Mouse (Mus musculus) erythroid progenitor cell, adult 5-6 weeks (primary cell): ENCODE results near the gene Phlda3. TPM values are rescaled to one million over a fixed set of nuclear protein-coding genes. Genes with fewer than 3 reads are reported as not detected.
A peak's percentile ranks its signal among the peaks of the same experiment; 100 is the strongest.

ENCODE experiments used
- ATAC-seq: replicated peaks from 2 replicates; pipeline ENCODE4 v1.8.0; 2016; ENCODE audit warnings: moderate number of reproducible peaks, mild to moderate bottlenecking, moderate TSS enrichment, inconsistent platforms; ENCODE audit not compliant: poor library complexity, low FRiP score, severe bottlenecking
- total RNA-seq, 2 experiments: library from RNA; stranded (forward) in 1 of 2; stranded (reverse) in 1 of 2; fragments of 150-400 nt in 1 of 2; fragments of 186-747, 209-891 nt in 1 of 2; gene quantifications; 2 replicates each; pipeline versions ENCODE4 v1.2.3 to v1.2.4; 2015 to 2017; ENCODE audit warnings: low replicate concordance in 2 of 2

Phlda3 gene
- total RNA-seq, 2 experiments from 2014 or later: not detected

GRCm38 (mm10) chr1:135755913-135756312 is 10.0 kb upstream of the Phlda3 start:
- no peak for ATAC-seq

GRCm38 (mm10) chr1:135757287-135757686 is 8.6 kb upstream of the Phlda3 start:
- ATAC-seq: no peak

GRCm38 (mm10) chr1:135759685-135760084 is 6.2 kb upstream of the Phlda3 start:
- ATAC-seq: no peak

- no peak for ATAC-seq
Measured at GRCm38 (mm10) chr1:135760216-135760615, 5.7 kb upstream of the Phlda3 start.

- ATAC-seq: no peak
Measured at GRCm38 (mm10) chr1:135761728-135762127, 4.2 kb upstream of the Phlda3 start.

GRCm38 (mm10) chr1:135763503-135764205 is 2.3 kb upstream of the Phlda3 start:
- ATAC-seq: no peak

- no peak for ATAC-seq
Measured at GRCm38 (mm10) chr1:135764206-135764528, 1.8 kb upstream of the Phlda3 start.

GRCm38 (mm10) chr1:135766592-135767306 is 830 bp downstream of the Phlda3 start:
- no peak for ATAC-seq

GRCm38 (mm10) chr1:135767324-135767890 is 1.5 kb downstream of the Phlda3 start:
- ATAC-seq: no peak

- ATAC-seq: no peak
Measured at GRCm38 (mm10) chr1:135768400-135768799, 2.5 kb downstream of the Phlda3 start.

GRCm38 (mm10) chr1:135770237-135770636 is 4.3 kb downstream of the Phlda3 start:
- no peak for ATAC-seq

GRCm38 (mm10) chr1:135770896-135771572 is 5.1 kb downstream of the Phlda3 start:
- no peak for ATAC-seq

GRCm38 (mm10) chr1:135771573-135771970 is 5.7 kb downstream of the Phlda3 start:
- ATAC-seq: no peak

GRCm38 (mm10) chr1:135776596-135776995 is 10.7 kb downstream of the Phlda3 start:
- ATAC-seq: no peak

GRCm38 (mm10) chr1:135777046-135777445 is 11.1 kb downstream of the Phlda3 start:
- ATAC-seq: no peak

GRCm38 (mm10) chr1:135778780-135779535 is 13.0 kb downstream of the Phlda3 start, which contains the start of gene Tnni1:
Gene Tnni1 (plus strand): TSS chr1:135779434.
- no peak for ATAC-seq

- no peak for ATAC-seq
Measured at GRCm38 (mm10) chr1:135780649-135781048, 14.7 kb downstream of the Phlda3 start.

- ATAC-seq: 0 out of 2 replicates have a peak, but pooled peaks have one; percentile 56
Measured at GRCm38 (mm10) chr1:135781220-135781619, 15.3 kb downstream of the Phlda3 start.

GRCm38 (mm10) chr1:135782816-135783215 is 16.9 kb downstream of the Phlda3 start:
- ATAC-seq: no peak

GRCm38 (mm10) chr1:135787799-135788198 is 21.9 kb downstream of the Phlda3 start:
- peak; percentile 60 for ATAC-seq
